Mouse (Mus musculus): ENCODE measurements around the gene Cpne6.
A peak's percentile ranks its signal among the peaks of the same experiment; 100 is the strongest.

Gene Cpne6

GRCm38 (mm10) chr14:55510125-55510731, at the start of gene Cpne6:
Cpne6 (plus strand) TSS chr14:55510445.
- DNase-seq (ENCODE audit: low spot score), result no peak

- peak; percentile 27 for DNase-seq (ENCODE audit: low spot score)
Observed at GRCm38 (mm10) chr14:55461757-55462156, 48.5 kb upstream of the Cpne6 start.

GRCm38 (mm10) chr14:55466481-55466880, 43.8 kb upstream of the Cpne6 start:
- DNase-seq (ENCODE audit: low spot score), result no peak

GRCm38 (mm10) chr14:55467108-55467507, 43.1 kb upstream of the Cpne6 start:
- DNase-seq (ENCODE audit: low spot score), result no peak

- DNase-seq (ENCODE audit: low spot score), result no peak
Observed at GRCm38 (mm10) chr14:55468301-55468741, 41.9 kb upstream of the Cpne6 start.

GRCm38 (mm10) chr14:55469041-55469440, 41.2 kb upstream of the Cpne6 start:
- DNase-seq (ENCODE audit: low spot score), result no peak

GRCm38 (mm10) chr14:55469821-55470220, 40.4 kb upstream of the Cpne6 start:
- DNase-seq (ENCODE audit: low spot score), result no peak

GRCm38 (mm10) chr14:55470806-55471205, 39.4 kb upstream of the Cpne6 start:
- DNase-seq (ENCODE audit: low spot score), result no peak

GRCm38 (mm10) chr14:55475654-55476053, 34.6 kb upstream of the Cpne6 start:
- no peak for DNase-seq (ENCODE audit: low spot score)

- DNase-seq (ENCODE audit: low spot score), result no peak
Observed at GRCm38 (mm10) chr14:55477421-55477820, 32.8 kb upstream of the Cpne6 start.

GRCm38 (mm10) chr14:55477829-55478228, 32.4 kb upstream of the Cpne6 start:
- DNase-seq (ENCODE audit: low spot score), result no peak

- DNase-seq (ENCODE audit: low spot score), result peak; percentile 90
Observed at GRCm38 (mm10) chr14:55478651-55479599, 31.3 kb upstream of the Cpne6 start, which contains the start of gene Dhrs4. Dhrs4 (plus strand) TSS chr14:55478758.

GRCm38 (mm10) chr14:55479629-55480028, 30.6 kb upstream of the Cpne6 start:
- no peak for DNase-seq (ENCODE audit: low spot score)

- DNase-seq (ENCODE audit: low spot score), result no peak
Observed at GRCm38 (mm10) chr14:55484430-55485085, 25.7 kb upstream of the Cpne6 start.

- DNase-seq (ENCODE audit: low spot score), result no peak
Observed at GRCm38 (mm10) chr14:55486836-55487235, 23.4 kb upstream of the Cpne6 start.

GRCm38 (mm10) chr14:55490361-55491201, 19.7 kb upstream of the Cpne6 start, which contains the start of gene Carmil3:
Carmil3 (plus strand) TSS chr14:55490651.
- DNase-seq (ENCODE audit: low spot score), result peak; percentile 72

- peak; percentile 85 for DNase-seq (ENCODE audit: low spot score)
Observed at GRCm38 (mm10) chr14:55491291-55491833, 18.9 kb upstream of the Cpne6 start.

- no peak for DNase-seq (ENCODE audit: low spot score)
Observed at GRCm38 (mm10) chr14:55492103-55492502, 18.1 kb upstream of the Cpne6 start.

- DNase-seq (ENCODE audit: low spot score), result no peak
Observed at GRCm38 (mm10) chr14:55495509-55496240, 14.6 kb upstream of the Cpne6 start.

- DNase-seq (ENCODE audit: low spot score), result no peak
Observed at GRCm38 (mm10) chr14:55496761-55497448, 13.3 kb upstream of the Cpne6 start.
